Mouse (Mus musculus): ENCODE results near the gene Sema4b.

GRCm38 (mm10) chr7:80216566-80216965 lies 29.9 kb downstream of the Sema4b start:
- TF ChIP-seq CTCF (IDR thresholded peaks at IDR 0.05) (peak; percentile 68), POLR2A (IDR thresholded peaks at IDR 0.05; ENCODE audit: insufficient read depth, low read depth, low read length) (no peak), EP300 (IDR thresholded peaks at IDR 0.05; ENCODE audit: insufficient read depth, low read depth, low read length) (peak; percentile 49; the same call in 1 of the 2 replicates)
